Mouse (Mus musculus) adrenal gland, postnatal 25 days (tissue): Measurements from ENCODE around the gene Olfr263. TPM values are rescaled to one million over a fixed set of nuclear protein-coding genes. Genes with fewer than 3 reads are reported as not detected.
A peak's percentile ranks its signal among the peaks of the same experiment; 100 is the strongest.

Source experiments
- DNase-seq: peaks from one replicate; pipeline ENCODE4 v3.0.0; 2021; ENCODE audit warnings: mixed read lengths
- total RNA-seq: library from RNA; stranded (reverse); gene quantifications from 2 replicates; pipeline ENCODE4 v1.2.3, GENCODE M21; 2021

The Olfr263 gene
- total RNA-seq, 1 experiment from 2014 or later: not detected

DNA sequence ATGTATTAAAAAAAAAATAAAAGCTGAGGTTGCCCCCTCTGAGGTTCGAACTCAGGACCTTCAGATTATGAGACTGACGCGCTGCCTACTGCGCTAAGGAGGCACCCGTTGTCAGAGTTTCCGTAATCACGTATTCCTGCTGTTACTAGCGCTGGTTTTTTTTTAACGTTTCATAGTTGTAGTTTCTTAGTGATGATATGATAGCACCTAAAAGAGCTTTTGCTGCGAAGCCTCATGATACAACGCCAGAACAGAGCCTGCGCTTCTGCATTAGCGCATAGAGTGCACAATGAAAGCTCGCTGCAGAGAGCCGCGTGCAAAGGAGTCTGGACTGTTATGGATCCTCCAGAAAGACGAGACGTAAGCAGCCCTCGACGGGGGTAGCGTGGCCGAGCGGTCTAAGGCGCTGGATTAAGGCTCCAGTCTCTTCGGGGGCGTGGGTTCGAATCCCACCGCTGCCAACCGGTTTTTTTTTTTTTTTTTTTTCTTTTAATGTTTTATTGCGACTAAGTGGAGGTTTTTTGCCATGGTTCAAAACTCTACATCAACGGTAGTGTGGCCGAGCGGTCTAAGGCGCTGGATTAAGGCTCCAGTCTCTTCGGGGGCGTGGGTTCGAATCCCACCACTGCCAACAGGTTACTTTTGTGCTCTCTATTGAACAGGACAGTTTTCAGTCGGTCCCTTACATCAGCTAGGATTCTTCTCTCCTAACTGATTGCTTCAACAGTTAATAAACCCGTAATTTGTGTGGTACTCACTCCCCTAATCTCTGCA lies 40.4 kb downstream of the Olfr263 start:
- DNase-seq: peak; percentile 74

GRCm38 (mm10) chr13:21170431-21171155 lies 41.2 kb downstream of the Olfr263 start:
- DNase-seq: no peak

GRCm38 (mm10) chr13:21171156-21171530 lies 41.7 kb downstream of the Olfr263 start:
- DNase-seq: no peak

- DNase-seq: peak; percentile 15
Observed at GRCm38 (mm10) chr13:21171600-21172150, 42.2 kb downstream of the Olfr263 start.

DNA sequence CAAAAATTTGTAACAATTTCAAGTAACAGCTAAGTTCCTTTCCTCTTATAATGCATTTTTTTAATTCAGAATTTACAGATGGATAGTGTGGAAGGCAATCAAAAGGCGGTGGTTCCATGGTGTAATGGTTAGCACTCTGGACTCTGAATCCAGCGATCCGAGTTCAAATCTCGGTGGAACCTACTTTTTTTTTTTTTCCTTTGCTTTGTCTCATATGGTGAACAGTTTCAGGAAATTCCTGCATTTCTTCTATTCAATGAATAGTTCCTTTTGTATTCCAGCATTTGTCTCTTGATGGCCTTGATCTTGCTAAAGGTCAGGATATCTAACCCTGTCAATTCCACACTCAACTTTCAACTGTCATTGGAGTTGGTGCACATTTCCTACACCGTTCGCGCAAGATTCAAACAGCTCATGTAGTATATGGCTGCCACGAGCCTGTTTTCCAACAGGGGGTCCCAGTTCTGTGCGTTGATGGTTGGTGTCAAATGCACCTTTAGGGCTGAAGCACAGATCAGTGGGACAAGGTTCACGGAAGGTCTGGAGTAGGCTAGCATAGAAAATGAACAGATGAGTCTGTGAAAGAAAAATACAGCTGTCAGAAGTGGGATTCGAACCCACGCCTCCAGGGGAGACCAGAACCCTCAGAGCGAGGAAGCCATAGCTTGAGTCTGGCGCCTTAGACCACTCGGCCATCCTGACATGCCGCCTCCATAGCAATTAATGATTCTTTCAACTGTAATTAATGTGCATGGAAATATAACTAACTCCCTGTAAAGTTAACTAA lies 43.0 kb downstream of the Olfr263 start:
- DNase-seq: peak; percentile 62

DNA sequence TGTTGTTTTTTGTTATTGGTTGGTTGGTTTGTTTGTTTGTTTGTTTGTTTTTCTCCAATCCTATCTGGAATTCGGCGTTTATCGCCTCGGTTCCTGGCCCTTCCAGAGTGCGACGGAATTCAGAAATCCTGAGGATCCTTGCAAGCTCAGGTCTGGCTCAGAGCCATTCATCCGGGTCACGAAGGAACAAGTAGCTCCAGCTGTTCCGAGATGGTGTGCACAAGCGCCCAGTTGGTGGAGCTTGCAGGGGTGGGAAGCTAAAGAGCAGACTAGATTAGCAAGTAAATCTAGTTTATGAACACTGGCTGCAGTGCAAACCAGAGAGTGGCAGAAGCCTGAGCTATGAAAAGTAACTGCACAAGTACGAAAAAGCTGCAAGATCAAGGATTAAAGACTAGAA lies 43.6 kb downstream of the Olfr263 start:
- DNase-seq: peak; percentile 87

- DNase-seq: no peak
Observed at GRCm38 (mm10) chr13:21176733-21177132, 47.3 kb downstream of the Olfr263 start.

DNA sequence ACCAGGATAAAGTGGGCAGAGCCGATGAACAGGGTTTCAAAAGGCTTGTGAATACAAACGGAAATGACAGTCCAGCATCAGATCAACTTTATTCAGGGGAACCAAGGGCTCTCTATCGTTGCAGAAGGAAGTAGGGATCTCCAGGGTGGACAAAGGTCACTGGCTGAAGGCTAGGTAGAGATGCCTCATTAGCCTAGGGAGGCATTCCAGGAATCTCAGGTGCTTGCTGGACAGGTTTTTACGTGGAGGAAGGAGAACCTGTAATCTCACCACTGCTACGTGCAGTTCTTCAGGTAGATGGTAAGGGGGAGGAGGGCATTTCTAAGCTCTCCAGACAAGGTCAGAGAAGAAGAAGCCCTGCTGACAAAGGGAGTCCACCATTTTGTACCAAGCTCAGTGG lies 48.2 kb downstream of the Olfr263 start:
- no peak for DNase-seq

DNA sequence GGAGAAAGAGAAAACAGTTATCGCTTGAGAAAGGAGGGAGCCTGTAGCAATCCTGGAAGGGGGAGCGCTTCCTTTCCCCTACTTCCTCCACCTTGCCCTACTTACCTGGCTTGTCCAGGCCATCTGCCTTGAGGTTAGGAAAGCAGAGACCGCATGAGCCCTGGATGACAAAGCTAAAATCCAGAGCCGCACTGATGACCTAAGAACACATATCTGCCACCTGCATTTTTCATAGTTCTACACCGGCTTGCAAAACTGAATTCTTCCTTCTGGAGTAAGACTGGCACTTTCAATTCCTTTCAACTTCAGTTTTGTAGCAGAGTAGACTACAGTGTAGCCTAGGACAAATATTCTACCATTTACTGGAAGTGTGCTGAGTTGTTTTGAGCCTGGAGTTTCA lies 48.9 kb downstream of the Olfr263 start:
- DNase-seq: no peak

- DNase-seq: no peak
Observed at GRCm38 (mm10) chr13:21179367-21179723, 49.9 kb downstream of the Olfr263 start, which contains the start of gene Trim27. Gene Trim27 (plus strand): TSS chr13:21179445.

GRCm38 (mm10) chr13:21179724-21180550 lies 50.5 kb downstream of the Olfr263 start:
- DNase-seq: peak; percentile 82

DNA sequence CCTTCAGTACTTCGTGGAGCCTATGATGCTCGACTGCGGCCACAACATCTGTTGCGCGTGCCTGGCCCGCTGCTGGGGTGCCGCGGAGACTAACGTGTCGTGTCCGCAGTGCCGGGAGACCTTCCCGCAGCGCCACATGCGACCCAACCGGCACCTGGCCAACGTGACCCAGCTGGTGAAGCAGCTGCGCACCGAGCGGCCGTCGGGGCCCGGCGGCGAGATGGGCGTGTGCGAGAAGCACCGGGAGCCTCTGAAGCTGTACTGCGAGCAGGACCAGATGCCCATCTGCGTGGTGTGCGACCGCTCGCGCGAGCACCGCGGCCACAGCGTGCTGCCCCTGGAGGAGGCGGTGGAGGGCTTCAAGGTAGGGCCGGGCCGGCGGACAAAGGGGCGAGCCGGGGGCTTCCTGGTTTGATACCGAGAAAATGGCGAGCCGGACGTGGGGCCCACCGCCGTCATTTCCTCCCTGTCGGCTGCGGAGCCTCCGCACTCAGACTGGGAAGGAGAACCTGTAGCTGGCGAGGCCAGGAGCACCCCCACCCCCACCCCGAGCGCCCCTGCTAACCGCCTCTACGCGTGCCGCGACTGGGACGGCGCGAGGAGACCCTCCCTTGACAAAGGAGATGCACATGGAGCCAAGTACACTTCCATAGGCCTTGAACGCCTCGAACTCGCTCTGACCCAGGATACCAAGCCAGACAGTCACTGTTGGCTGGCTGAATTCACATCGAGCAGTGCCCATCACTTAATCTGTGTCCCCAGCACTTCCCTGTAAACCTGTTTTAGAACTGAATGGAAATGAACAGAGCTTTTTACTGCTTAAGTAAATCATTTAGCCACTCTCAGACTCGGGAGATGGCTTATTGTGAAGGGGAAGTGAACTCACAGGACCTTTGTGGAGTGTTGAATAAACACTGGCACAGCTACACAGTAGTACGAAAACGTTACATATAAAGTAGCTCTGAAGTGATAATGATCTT lies 51.4 kb downstream of the Olfr263 start:
- peak; percentile 59 for DNase-seq

GRCm38 (mm10) chr13:21181996-21182395 lies 52.6 kb downstream of the Olfr263 start:
- DNase-seq: no peak

DNA sequence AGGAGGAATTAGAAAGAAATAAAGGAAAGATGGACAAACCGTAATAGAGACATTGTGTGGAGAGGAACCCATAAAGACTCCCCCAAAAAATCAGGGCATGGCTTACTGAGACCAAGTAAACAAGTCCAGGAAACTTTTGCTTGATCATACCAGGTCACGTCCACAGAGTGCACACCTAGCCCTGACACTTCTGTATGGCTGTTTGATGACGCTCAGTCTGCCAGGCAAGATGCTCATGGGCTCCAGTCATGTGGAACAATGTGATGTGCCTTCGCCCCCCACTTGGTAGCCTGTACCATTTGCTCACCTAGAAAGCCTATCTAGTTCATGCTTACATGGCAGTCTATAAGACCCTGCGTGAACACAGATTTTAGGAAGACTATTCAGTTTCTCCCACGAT lies 53.6 kb downstream of the Olfr263 start:
- no peak for DNase-seq

GRCm38 (mm10) chr13:21183661-21184060 lies 54.2 kb downstream of the Olfr263 start:
- DNase-seq: no peak

DNA sequence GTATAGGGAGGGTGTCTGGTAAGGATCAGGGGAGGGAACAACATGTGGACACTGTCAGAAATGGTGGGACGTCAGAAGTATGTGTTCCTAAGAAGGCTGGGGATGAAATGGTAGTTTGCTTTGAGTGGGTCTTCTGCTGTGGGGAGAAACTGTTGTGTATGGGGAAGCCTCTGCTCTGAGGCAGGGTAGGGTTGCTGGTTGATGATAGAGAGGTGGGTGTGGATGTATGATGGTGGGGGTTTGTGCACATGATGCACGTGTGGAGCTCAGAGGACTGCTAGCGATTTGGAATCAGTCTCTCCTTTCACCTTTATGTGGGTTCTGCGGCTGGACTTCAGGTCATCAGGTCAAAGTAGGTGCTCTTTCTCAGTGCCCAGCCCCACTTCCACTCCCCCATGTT lies 56.1 kb downstream of the Olfr263 start:
- DNase-seq: no peak
